Mouse (Mus musculus): Measurements from ENCODE around the gene Frg2f1.

DNA sequence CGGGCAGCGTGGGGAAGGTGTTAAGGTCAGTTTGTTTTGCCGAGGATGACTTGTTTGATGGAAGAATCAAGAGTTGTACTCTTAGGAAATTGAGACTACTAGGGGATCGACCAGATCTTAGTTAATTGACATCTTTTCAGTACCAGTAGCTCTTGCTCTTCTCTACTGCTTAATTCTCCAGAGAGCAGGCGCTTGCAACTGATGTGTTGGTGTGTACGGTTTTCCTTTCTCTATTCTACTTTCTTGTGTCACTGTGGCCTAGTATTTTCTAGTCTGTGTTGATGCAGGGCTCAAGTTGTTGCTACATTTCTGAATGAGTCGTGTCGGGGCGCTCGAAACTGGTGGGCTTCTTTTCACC lies 1.2 kb upstream of the Frg2f1 start:
- TF ChIP-seq CTCF (IDR thresholded peaks at IDR 0.05; ENCODE audit: extremely low read depth, insufficient read length, insufficient replicate concordance, low read depth, low read length) (no peak), POLR2A (IDR thresholded peaks at IDR 0.05; ENCODE audit: low read depth, low read length) (no peak)

All from small intestine, adult 2 months (tissue).